Mouse (Mus musculus): ENCODE data around the gene Limch1.

The Limch1 gene

GRCm38 (mm10) chr5:67032601-67033000 is 287.0 kb downstream of the Limch1 start:
- no peak for DNase-seq (ENCODE audit: low spot score)

- no peak for DNase-seq (ENCODE audit: low spot score)
Measured at GRCm38 (mm10) chr5:67043932-67044331, 298.3 kb downstream of the Limch1 start.

GRCm38 (mm10) chr5:67048003-67048402 is 302.4 kb downstream of the Limch1 start:
- DNase-seq (ENCODE audit: low spot score) = no peak

- DNase-seq (ENCODE audit: low spot score) = no peak
Measured at GRCm38 (mm10) chr5:67057803-67058202, 312.2 kb downstream of the Limch1 start.

GRCm38 (mm10) chr5:67060519-67060918 is 314.9 kb downstream of the Limch1 start:
- no peak for DNase-seq (ENCODE audit: low spot score)

- no peak for DNase-seq (ENCODE audit: low spot score)
Measured at GRCm38 (mm10) chr5:67063596-67063995, 318.0 kb downstream of the Limch1 start.

- DNase-seq (ENCODE audit: low spot score) = no peak
Measured at GRCm38 (mm10) chr5:67083117-67083516, 337.5 kb downstream of the Limch1 start.

GRCm38 (mm10) chr5:67090856-67091255 is 345.2 kb downstream of the Limch1 start:
- no peak for DNase-seq (ENCODE audit: low spot score)

- no peak for DNase-seq (ENCODE audit: low spot score)
Measured at GRCm38 (mm10) chr5:67091766-67092165, 346.1 kb downstream of the Limch1 start.

GRCm38 (mm10) chr5:67093991-67094390 is 348.4 kb downstream of the Limch1 start:
- DNase-seq (ENCODE audit: low spot score) = no peak

GRCm38 (mm10) chr5:67095153-67095552 is 349.5 kb downstream of the Limch1 start:
- no peak for DNase-seq (ENCODE audit: low spot score)

GRCm38 (mm10) chr5:67095651-67096377 is 350.2 kb downstream of the Limch1 start:
- DNase-seq (ENCODE audit: low spot score) = no peak

- no peak for DNase-seq (ENCODE audit: low spot score)
Measured at GRCm38 (mm10) chr5:67096378-67096771, 350.7 kb downstream of the Limch1 start.

- DNase-seq (ENCODE audit: low spot score) = no peak
Measured at GRCm38 (mm10) chr5:67097106-67098050, 351.8 kb downstream of the Limch1 start.

GRCm38 (mm10) chr5:67098051-67098732 is 352.6 kb downstream of the Limch1 start:
- no peak for DNase-seq (ENCODE audit: low spot score)

GRCm38 (mm10) chr5:67098733-67099323 is 353.2 kb downstream of the Limch1 start, which contains the start of gene Phox2b:
Gene Phox2b, minus strand, starts transcription at chr5:67099301.
- no peak for DNase-seq (ENCODE audit: low spot score)

- DNase-seq (ENCODE audit: low spot score) = no peak
Measured at GRCm38 (mm10) chr5:67099393-67100271, 354.0 kb downstream of the Limch1 start.

- no peak for DNase-seq (ENCODE audit: low spot score)
Measured at GRCm38 (mm10) chr5:67100564-67101394, 355.2 kb downstream of the Limch1 start.

- no peak for DNase-seq (ENCODE audit: low spot score)
Measured at GRCm38 (mm10) chr5:67101395-67101760, 355.8 kb downstream of the Limch1 start.
